ENCODE assay signal across 19 mouse cellular contexts in genomic region chr2:29506411-29506810, GRCm38 (mm10).
A peak's percentile ranks its signal among the peaks of the same experiment; 100 is the strongest.
DNase-seq lines count a peak whose midpoint lies in the region; ATAC-seq and TF ChIP-seq lines count a peak whose summit lies in the region.
"Had no signal": no experiment of that assay in that cellular context is flagged by ENCODE, and none has a peak within 500 bp of the region (broad histone marks: within the 10 kb centered on the region; RNA-seq: fewer than 3 reads in every experiment).

No protein-coding gene starts in this region.

- no peak for DNase-seq in hindbrain, embryonic 10.5 days (ENCODE audit: low spot score)
- no peak for DNase-seq in hindbrain, postnatal 0 days (ENCODE audit: low spot score)
- DNase-seq in midbrain, embryonic 14.5 days, result no peak
- peak; percentile 40 for DNase-seq in embryonic facial prominence, embryonic 10.5 days (ENCODE audit: low spot score)
- DNase-seq in adipocyte (ENCODE audit: low spot score), result no peak
- DNase-seq: adrenal gland, adult 2 months; adrenal gland, postnatal 25 days; cerebellum, adult 2 months; cerebellum, postnatal 10 days; gastrocnemius, adult 2 months; gastrocnemius, postnatal 25 days had no signal

- no peak for TF ChIP-seq CTCF in hindbrain, postnatal 0 days (IDR thresholded peaks at IDR 0.05; ENCODE audit: low read depth)

- peaks cover 68% of the 10 kb centered on the region for H3K4me1 ChIP-seq in hindbrain, embryonic 10.5 days (replicated peaks)
- H3K4me1 ChIP-seq in hindbrain, postnatal 0 days (ENCODE audit: insufficient read depth, low read length), result no peaks in the 10 kb centered on the region
- H3K4me1 ChIP-seq in midbrain, embryonic 12.5 days, result peaks cover 17% of the 10 kb centered on the region
- peaks cover 32% of the 10 kb centered on the region for H3K4me1 ChIP-seq in midbrain, embryonic 14.5 days (ENCODE audit: control insufficient read depth, insufficient read depth, low read length)
- peaks cover 48% of the 10 kb centered on the region for H3K4me1 ChIP-seq in embryonic facial prominence, embryonic 10.5 days

- 61% methylated on average over 4 of the region's 4 CpGs for WGBS in hindbrain, embryonic 10.5 days
- WGBS in hindbrain, postnatal 0 days, result 48% methylated on average over 4 of the region's 4 CpGs
- WGBS in midbrain, embryonic 12.5 days, result 52% methylated on average over 4 of the region's 4 CpGs
- 45% methylated on average over 4 of the region's 4 CpGs for WGBS in midbrain, embryonic 14.5 days
- WGBS in embryonic facial prominence, embryonic 10.5 days, result 38% methylated on average over 4 of the region's 4 CpGs

- no peaks in the 10 kb centered on the region for H3K27me3 ChIP-seq in hindbrain, embryonic 10.5 days (ENCODE audit: insufficient read depth, poor library complexity, severe bottlenecking)
- H3K27me3 ChIP-seq in hindbrain, postnatal 0 days (ENCODE audit: insufficient read depth, low read length), result no peaks in the 10 kb centered on the region
- H3K27me3 ChIP-seq in midbrain, embryonic 12.5 days, result 0 out of 2 replicates have a peak, but pooled peaks cover under 1% of the 10 kb centered on the region
- no peaks in the 10 kb centered on the region for H3K27me3 ChIP-seq in midbrain, embryonic 14.5 days (ENCODE audit: control insufficient read depth, insufficient read depth, low read length)
- H3K27me3 ChIP-seq in embryonic facial prominence, embryonic 10.5 days (replicated peaks; ENCODE audit: low read depth, poor library complexity, severe bottlenecking), result no peaks in the 10 kb centered on the region
- H3K27me3 ChIP-seq: CH12.LX; embryonic facial prominence, embryonic 13.5 days; heart, embryonic 12.5 days; hindbrain, embryonic 12.5 days; Patski had no signal

- no peaks in the 10 kb centered on the region for H3K36me3 ChIP-seq in hindbrain, embryonic 10.5 days
- H3K36me3 ChIP-seq in hindbrain, postnatal 0 days (ENCODE audit: insufficient read depth, low read length), result no peaks in the 10 kb centered on the region
- no peaks in the 10 kb centered on the region for H3K36me3 ChIP-seq in midbrain, embryonic 12.5 days
- H3K36me3 ChIP-seq in midbrain, embryonic 14.5 days (ENCODE audit: control insufficient read depth, insufficient read depth, low read length), result no peaks in the 10 kb centered on the region
- H3K36me3 ChIP-seq in embryonic facial prominence, embryonic 10.5 days (replicated peaks), result peaks cover 9% of the 10 kb centered on the region; the same call in 1 of the 2 replicates
- H3K36me3 ChIP-seq: hindbrain, embryonic 12.5 days had no signal

- no peaks in the 10 kb centered on the region for H3K9me3 ChIP-seq in hindbrain, embryonic 10.5 days
- no peaks in the 10 kb centered on the region for H3K9me3 ChIP-seq in hindbrain, postnatal 0 days (ENCODE audit: low read length)
- H3K9me3 ChIP-seq in midbrain, embryonic 12.5 days, result no peaks in the 10 kb centered on the region
- no peaks in the 10 kb centered on the region for H3K9me3 ChIP-seq in midbrain, embryonic 14.5 days (ENCODE audit: control insufficient read depth, low read length)
- H3K9me3 ChIP-seq in embryonic facial prominence, embryonic 10.5 days, result no peaks in the 10 kb centered on the region
- H3K9me3 ChIP-seq: embryonic facial prominence, embryonic 13.5 days; heart, embryonic 12.5 days; hindbrain, embryonic 12.5 days had no signal

- no peak overlapping the region for H3K9ac ChIP-seq in hindbrain, postnatal 0 days (replicated peaks; ENCODE audit: low read length)
- H3K9ac ChIP-seq in midbrain, embryonic 12.5 days (replicated peaks), result no peak overlapping the region
- H3K9ac ChIP-seq in midbrain, embryonic 14.5 days (replicated peaks; ENCODE audit: low read length), result no peak overlapping the region
- H3K9ac ChIP-seq: embryonic facial prominence, embryonic 13.5 days; heart, embryonic 12.5 days; hindbrain, embryonic 12.5 days had no signal

- no peak overlapping the region for H3K4me2 ChIP-seq in hindbrain, postnatal 0 days (ENCODE audit: low read depth, low read length)
- no peak overlapping the region for H3K4me2 ChIP-seq in midbrain, embryonic 12.5 days (replicated peaks)
- no peak overlapping the region for H3K4me2 ChIP-seq in midbrain, embryonic 14.5 days (ENCODE audit: low read length)
- H3K4me2 ChIP-seq: embryonic facial prominence, embryonic 13.5 days; heart, embryonic 12.5 days; hindbrain, embryonic 12.5 days had no signal

- H3K4me3 ChIP-seq in hindbrain, embryonic 10.5 days, result no peak overlapping the region
- no peak overlapping the region for H3K4me3 ChIP-seq in hindbrain, postnatal 0 days (ENCODE audit: low read length)
- no peak overlapping the region for H3K4me3 ChIP-seq in midbrain, embryonic 12.5 days
- no peak overlapping the region for H3K4me3 ChIP-seq in midbrain, embryonic 14.5 days (replicated peaks; ENCODE audit: low read depth, low read length)
- H3K4me3 ChIP-seq in embryonic facial prominence, embryonic 10.5 days, result no peak overlapping the region
- H3K4me3 ChIP-seq: embryonic facial prominence, embryonic 13.5 days; gastrocnemius, adult 2 months; heart, embryonic 12.5 days; hindbrain, embryonic 12.5 days had no signal

- no peak for ATAC-seq in hindbrain, postnatal 0 days
- no peak for ATAC-seq in midbrain, embryonic 12.5 days (ENCODE audit: low FRiP score, low read depth)
- ATAC-seq in midbrain, embryonic 14.5 days (ENCODE audit: low FRiP score, low TSS enrichment), result no peak
- ATAC-seq: activated CD4-positive, CD25-positive, alpha-beta regulatory T cell, adult 4 months; forebrain, embryonic 14.5 days; Patski had no signal

- H3K27ac ChIP-seq in hindbrain, embryonic 10.5 days, result peak overlapping the region; percentile 71
- H3K27ac ChIP-seq in hindbrain, postnatal 0 days, result no peak overlapping the region
- 0 out of 2 replicates have a peak overlapping the region, but pooled peaks have one; percentile 42 for H3K27ac ChIP-seq in midbrain, embryonic 12.5 days (replicated peaks)
- no peak overlapping the region for H3K27ac ChIP-seq in midbrain, embryonic 14.5 days (replicated peaks; ENCODE audit: low read depth, low read length)
- peak overlapping the region; percentile 8; the same call in 1 of the 2 replicates for H3K27ac ChIP-seq in embryonic facial prominence, embryonic 10.5 days (replicated peaks)
- H3K27ac ChIP-seq: embryonic facial prominence, embryonic 13.5 days; gastrocnemius, adult 2 months; hindbrain, embryonic 12.5 days had no signal

Comparison
In these comparisons a context has a peak if more than half of its experiments do, and no peak if none do; other contexts are left out.
1. H3K27ac ChIP-seq: peak in hindbrain, embryonic 10.5 days (single experiment), midbrain, embryonic 12.5 days (single experiment) and embryonic facial prominence, embryonic 10.5 days (single experiment); none in hindbrain, postnatal 0 days (single experiment) and midbrain, embryonic 14.5 days (single experiment).